ENCODE assay signal across 12 mouse cellular contexts in genomic region chr9:34156581-34156980, GRCm38 (mm10).
A peak's percentile ranks its signal among the peaks of the same experiment; 100 is the strongest.
DNase-seq lines count a peak whose midpoint lies in the region; ATAC-seq and TF ChIP-seq lines count a peak whose summit lies in the region.
"Had no signal": no experiment of that assay in that cellular context is flagged by ENCODE, and none has a peak within 500 bp of the region (broad histone marks: within the 10 kb centered on the region; RNA-seq: fewer than 3 reads in every experiment).

No protein-coding gene starts in this region.

- H3K9ac ChIP-seq in hindbrain, postnatal 0 days (replicated peaks; ENCODE audit: low read length): no peak overlapping the region
- H3K9ac ChIP-seq in hindbrain, embryonic 11.5 days (ENCODE audit: low read depth, low read length): no peak overlapping the region
- H3K9ac ChIP-seq in hindbrain, embryonic 13.5 days: no peak overlapping the region
- H3K9ac ChIP-seq: embryonic facial prominence, embryonic 15.5 days; liver, embryonic 14.5 days had no signal

- no peaks in the 10 kb centered on the region; the same call in 1 of the 2 replicates for H3K4me1 ChIP-seq in hindbrain, postnatal 0 days (ENCODE audit: insufficient read depth, low read length)
- H3K4me1 ChIP-seq in hindbrain, embryonic 11.5 days (replicated peaks; ENCODE audit: control insufficient read depth, insufficient read depth, low read length): no peaks in the 10 kb centered on the region
- H3K4me1 ChIP-seq in hindbrain, embryonic 13.5 days (replicated peaks): peaks cover 10% of the 10 kb centered on the region
- H3K4me1 ChIP-seq: embryonic facial prominence, embryonic 15.5 days had no signal

- 46% methylated on average over 3 of the region's 3 CpGs for WGBS in hindbrain, postnatal 0 days
- 74% methylated on average over 3 of the region's 3 CpGs for WGBS in hindbrain, embryonic 11.5 days
- 67% methylated on average over 3 of the region's 3 CpGs for WGBS in hindbrain, embryonic 13.5 days

- no peak for TF ChIP-seq CTCF in hindbrain, postnatal 0 days (IDR thresholded peaks at IDR 0.05; ENCODE audit: low read depth)
- no peak for TF ChIP-seq CTCF in brain, embryonic 14.5 days (IDR thresholded peaks at IDR 0.05; ENCODE audit: borderline replicate concordance, extremely low read depth, insufficient read depth, insufficient read length)

- no peaks in the 10 kb centered on the region for H3K27me3 ChIP-seq in hindbrain, postnatal 0 days (ENCODE audit: insufficient read depth, low read length)
- no peaks in the 10 kb centered on the region for H3K27me3 ChIP-seq in hindbrain, embryonic 11.5 days (ENCODE audit: control insufficient read depth, insufficient read depth, low read length)
- no peaks in the 10 kb centered on the region for H3K27me3 ChIP-seq in hindbrain, embryonic 13.5 days
- H3K27me3 ChIP-seq: CH12.LX; embryonic facial prominence, embryonic 15.5 days had no signal

- DNase-seq in hindbrain, postnatal 0 days (ENCODE audit: low spot score): peak; percentile 31
- no peak for DNase-seq in hindbrain, embryonic 11.5 days (ENCODE audit: low spot score)
- DNase-seq in brain, embryonic 14.5 days (ENCODE audit: low read depth): peak; percentile 64
- peak; percentile 55 for DNase-seq in gonadal fat pad, adult 2 months (ENCODE audit: low read depth)
- DNase-seq in right cerebral cortex, adult 2 months (ENCODE audit: low spot score in 2 of 2): peak; percentile 61 to 70
- DNase-seq in spleen, postnatal 36 days (ENCODE audit: low spot score in 2 of 2): no peak
- DNase-seq in heart, postnatal 25 days (ENCODE audit: low spot score): no peak

- H3K27ac ChIP-seq in hindbrain, postnatal 0 days: no peak overlapping the region
- H3K27ac ChIP-seq in hindbrain, embryonic 11.5 days (ENCODE audit: low read depth, low read length): no peak overlapping the region
- H3K27ac ChIP-seq in hindbrain, embryonic 13.5 days: no peak overlapping the region
- H3K27ac ChIP-seq: embryonic facial prominence, embryonic 15.5 days; liver, embryonic 14.5 days; macrophage had no signal

- ATAC-seq in hindbrain, postnatal 0 days: no peak
- no peak for ATAC-seq in hindbrain, embryonic 11.5 days (ENCODE audit: low FRiP score)
- no peak for ATAC-seq in hindbrain, embryonic 13.5 days (ENCODE audit: low FRiP score)

- no peaks in the 10 kb centered on the region for H3K36me3 ChIP-seq in hindbrain, postnatal 0 days (ENCODE audit: insufficient read depth, low read length)
- H3K36me3 ChIP-seq in hindbrain, embryonic 11.5 days (ENCODE audit: control insufficient read depth, insufficient read depth, low read length): no peaks in the 10 kb centered on the region
- no peaks in the 10 kb centered on the region for H3K36me3 ChIP-seq in hindbrain, embryonic 13.5 days
- H3K36me3 ChIP-seq: embryonic facial prominence, embryonic 15.5 days had no signal

- H3K9me3 ChIP-seq in hindbrain, postnatal 0 days (ENCODE audit: low read length): no peaks in the 10 kb centered on the region
- no peaks in the 10 kb centered on the region for H3K9me3 ChIP-seq in hindbrain, embryonic 11.5 days (ENCODE audit: control insufficient read depth, low read length)
- no peaks in the 10 kb centered on the region for H3K9me3 ChIP-seq in hindbrain, embryonic 13.5 days
- H3K9me3 ChIP-seq: embryonic facial prominence, embryonic 15.5 days had no signal

- no peak overlapping the region for H3K4me2 ChIP-seq in hindbrain, postnatal 0 days (ENCODE audit: low read depth, low read length)
- H3K4me2 ChIP-seq in hindbrain, embryonic 11.5 days (replicated peaks; ENCODE audit: low read depth, low read length): no peak overlapping the region
- no peak overlapping the region for H3K4me2 ChIP-seq in hindbrain, embryonic 13.5 days
- H3K4me2 ChIP-seq: embryonic facial prominence, embryonic 15.5 days had no signal

- TF ChIP-seq POLR2A in brain, embryonic 14.5 days (IDR thresholded peaks at IDR 0.05; ENCODE audit: borderline replicate concordance, extremely low read depth, insufficient read depth, insufficient read length, poor library complexity, severe bottlenecking): no peak

- no peak overlapping the region for H3K4me3 ChIP-seq in hindbrain, postnatal 0 days (ENCODE audit: low read length)
- H3K4me3 ChIP-seq in hindbrain, embryonic 11.5 days (ENCODE audit: low read depth, low read length): no peak overlapping the region
- no peak overlapping the region for H3K4me3 ChIP-seq in hindbrain, embryonic 13.5 days
- H3K4me3 ChIP-seq: embryonic facial prominence, embryonic 15.5 days had no signal

- intact Hi-C loops in heart, postnatal 25 days (cut with DNase I): no loop called here

Comparison
In these comparisons a context has a peak if more than half of its experiments do, and no peak if none do; other contexts are left out.
1. DNase-seq: peak in hindbrain, postnatal 0 days (single experiment), brain, embryonic 14.5 days (single experiment), gonadal fat pad, adult 2 months (single experiment) and right cerebral cortex, adult 2 months (2 of 2); none in hindbrain, embryonic 11.5 days (single experiment), spleen, postnatal 36 days (0 of 2) and heart, postnatal 25 days (single experiment).